Mouse (Mus musculus): ENCODE data around the gene Sytl1. TPM values are rescaled to one million over a fixed set of nuclear protein-coding genes. Genes with fewer than 3 reads are reported as not detected.

Sytl1 gene
- 1.5 and 2.8 TPM in 2 replicates for polyA plus RNA-seq (2014; fragmentation: Nextera tagmentation; extraction: Ambion mirVana)

GRCm38 (mm10) chr4:133262882-133263281 is at the start of gene Sytl1:
TSS of gene Sytl1 (minus strand) at chr4:133263113.
- Histone ChIP-seq H3K27ac (ENCODE audit: low read depth, low read length) (no peak within 1 kb of the TSS), H3K27me3 (ENCODE audit: control insufficient read depth, insufficient read depth, low read length) (no peaks in the 10 kb centered on the region; the same call in 1 of the 2 replicates), H3K9ac (ENCODE audit: low read length) (no peak within 1 kb of the TSS), H3K36me3 (ENCODE audit: control insufficient read depth, insufficient read depth, low read length) (peaks cover 9% of the 10 kb centered on the region; the same call in 1 of the 2 replicates), H3K4me1 (replicated peaks; ENCODE audit: control insufficient read depth, insufficient read depth, low read length) (no peaks in the 10 kb centered on the region), H3K4me3 (ENCODE audit: low read depth, low read length) (no peak within 1 kb of the TSS), H3K9me3 (ENCODE audit: control insufficient read depth, low read length) (no peaks in the 10 kb centered on the region; the same call in 1 of the 2 replicates), H3K4me2 (ENCODE audit: low read depth, low read length, severe bottlenecking) (no peak within 1 kb of the TSS)
- DNase-seq (ENCODE audit: low spot score) (no peak), ATAC-seq (replicated peaks; ENCODE audit: low FRiP score) (no peak)
- WGBS = 36% methylated on average over 7 of the region's 7 CpGs

- DNase-seq (ENCODE audit: low spot score) (peak; percentile 92), ATAC-seq (replicated peaks; ENCODE audit: low FRiP score) (no peak)
- Histone ChIP-seq H3K4me3 (ENCODE audit: low read depth, low read length) (no peak overlapping the region), H3K4me2 (ENCODE audit: low read depth, low read length, severe bottlenecking) (no peak overlapping the region), H3K27me3 (ENCODE audit: control insufficient read depth, insufficient read depth, low read length) (no peaks in the 10 kb centered on the region), H3K9ac (ENCODE audit: low read length) (no peak overlapping the region), H3K36me3 (ENCODE audit: control insufficient read depth, insufficient read depth, low read length) (no peaks in the 10 kb centered on the region; the same call in 1 of the 2 replicates), H3K27ac (ENCODE audit: low read depth, low read length) (no peak overlapping the region), H3K9me3 (ENCODE audit: control insufficient read depth, low read length) (no peaks in the 10 kb centered on the region), H3K4me1 (replicated peaks; ENCODE audit: control insufficient read depth, insufficient read depth, low read length) (no peaks in the 10 kb centered on the region)
- WGBS = under 1% methylated on average over 3 of the region's 3 CpGs
Observed at GRCm38 (mm10) chr4:133309948-133310347, 47.0 kb upstream of the Sytl1 start.

- ATAC-seq (replicated peaks; ENCODE audit: low FRiP score) (no peak), DNase-seq (ENCODE audit: low spot score) (peak; percentile 75)
- no peaks in the 10 kb centered on the region; the same call in 1 of the 2 replicates for H3K36me3 ChIP-seq (ENCODE audit: control insufficient read depth, insufficient read depth, low read length)
- H3K4me3 ChIP-seq (ENCODE audit: low read depth, low read length) = no peak overlapping the region
- WGBS = 41% methylated on average over 3 of the region's 3 CpGs
- no peak overlapping the region for H3K9ac ChIP-seq (ENCODE audit: low read length)
- no peak overlapping the region for H3K4me2 ChIP-seq (ENCODE audit: low read depth, low read length, severe bottlenecking)
- no peaks in the 10 kb centered on the region for H3K27me3 ChIP-seq (ENCODE audit: control insufficient read depth, insufficient read depth, low read length)
- no peaks in the 10 kb centered on the region for H3K9me3 ChIP-seq (ENCODE audit: control insufficient read depth, low read length)
- H3K27ac ChIP-seq (ENCODE audit: low read depth, low read length) = no peak overlapping the region
- no peaks in the 10 kb centered on the region for H3K4me1 ChIP-seq (replicated peaks; ENCODE audit: control insufficient read depth, insufficient read depth, low read length)
Observed at GRCm38 (mm10) chr4:133307331-133307730, 44.4 kb upstream of the Sytl1 start.

GRCm38 (mm10) chr4:133305825-133306224 is 42.9 kb upstream of the Sytl1 start:
- Histone ChIP-seq H3K4me2 (ENCODE audit: low read depth, low read length, severe bottlenecking) (no peak overlapping the region), H3K9me3 (ENCODE audit: control insufficient read depth, low read length) (no peaks in the 10 kb centered on the region), H3K27ac (ENCODE audit: low read depth, low read length) (no peak overlapping the region), H3K36me3 (ENCODE audit: control insufficient read depth, insufficient read depth, low read length) (no peaks in the 10 kb centered on the region; the same call in 1 of the 2 replicates), H3K4me1 (replicated peaks; ENCODE audit: control insufficient read depth, insufficient read depth, low read length) (no peaks in the 10 kb centered on the region), H3K27me3 (ENCODE audit: control insufficient read depth, insufficient read depth, low read length) (no peaks in the 10 kb centered on the region), H3K9ac (ENCODE audit: low read length) (no peak overlapping the region), H3K4me3 (ENCODE audit: low read depth, low read length) (no peak overlapping the region)
- ATAC-seq (replicated peaks; ENCODE audit: low FRiP score) = no peak
- no peak for DNase-seq (ENCODE audit: low spot score)
- WGBS = 93% methylated on average over 7 of the region's 7 CpGs

GRCm38 (mm10) chr4:133304770-133305169 is 41.9 kb upstream of the Sytl1 start:
- no peaks in the 10 kb centered on the region for H3K27me3 ChIP-seq (ENCODE audit: control insufficient read depth, insufficient read depth, low read length)
- 96% methylated on average over 7 of the region's 7 CpGs for WGBS
- H3K4me2 ChIP-seq (ENCODE audit: low read depth, low read length, severe bottlenecking) = no peak overlapping the region
- no peak overlapping the region for H3K4me3 ChIP-seq (ENCODE audit: low read depth, low read length)
- H3K4me1 ChIP-seq (replicated peaks; ENCODE audit: control insufficient read depth, insufficient read depth, low read length) = no peaks in the 10 kb centered on the region
- DNase-seq (ENCODE audit: low spot score) = no peak
- H3K9ac ChIP-seq (ENCODE audit: low read length) = no peak overlapping the region
- H3K9me3 ChIP-seq (ENCODE audit: control insufficient read depth, low read length) = no peaks in the 10 kb centered on the region
- H3K27ac ChIP-seq (ENCODE audit: low read depth, low read length) = no peak overlapping the region
- H3K36me3 ChIP-seq (ENCODE audit: control insufficient read depth, insufficient read depth, low read length) = no peaks in the 10 kb centered on the region; the same call in 1 of the 2 replicates
- ATAC-seq (replicated peaks; ENCODE audit: low FRiP score) = no peak

GRCm38 (mm10) chr4:133302668-133303067 is 39.8 kb upstream of the Sytl1 start:
- ATAC-seq (replicated peaks; ENCODE audit: low FRiP score) = no peak
- no peaks in the 10 kb centered on the region for H3K27me3 ChIP-seq (ENCODE audit: control insufficient read depth, insufficient read depth, low read length)
- 87% methylated on average over 5 of the region's 5 CpGs for WGBS
- no peak for DNase-seq (ENCODE audit: low spot score)
- no peaks in the 10 kb centered on the region; the same call in 1 of the 2 replicates for H3K36me3 ChIP-seq (ENCODE audit: control insufficient read depth, insufficient read depth, low read length)
- H3K4me2 ChIP-seq (ENCODE audit: low read depth, low read length, severe bottlenecking) = no peak overlapping the region
- H3K27ac ChIP-seq (ENCODE audit: low read depth, low read length) = no peak overlapping the region
- H3K4me1 ChIP-seq (replicated peaks; ENCODE audit: control insufficient read depth, insufficient read depth, low read length) = no peaks in the 10 kb centered on the region; the same call in 1 of the 2 replicates
- H3K9me3 ChIP-seq (ENCODE audit: control insufficient read depth, low read length) = no peaks in the 10 kb centered on the region
- no peak overlapping the region for H3K4me3 ChIP-seq (ENCODE audit: low read depth, low read length)
- no peak overlapping the region for H3K9ac ChIP-seq (ENCODE audit: low read length)

GRCm38 (mm10) chr4:133301802-133302201 is 38.9 kb upstream of the Sytl1 start:
- Histone ChIP-seq H3K9ac (ENCODE audit: low read length) (no peak overlapping the region), H3K4me2 (ENCODE audit: low read depth, low read length, severe bottlenecking) (no peak overlapping the region), H3K9me3 (ENCODE audit: control insufficient read depth, low read length) (no peaks in the 10 kb centered on the region), H3K27ac (ENCODE audit: low read depth, low read length) (no peak overlapping the region), H3K4me1 (replicated peaks; ENCODE audit: control insufficient read depth, insufficient read depth, low read length) (no peaks in the 10 kb centered on the region; the same call in 1 of the 2 replicates), H3K27me3 (ENCODE audit: control insufficient read depth, insufficient read depth, low read length) (no peaks in the 10 kb centered on the region), H3K4me3 (ENCODE audit: low read depth, low read length) (no peak overlapping the region), H3K36me3 (ENCODE audit: control insufficient read depth, insufficient read depth, low read length) (no peaks in the 10 kb centered on the region; the same call in 1 of the 2 replicates)
- peak; percentile 90 for DNase-seq (ENCODE audit: low spot score)
- WGBS = 24% methylated on average over 4 of the region's 4 CpGs
- ATAC-seq (replicated peaks; ENCODE audit: low FRiP score) = no peak

GRCm38 (mm10) chr4:133300421-133300820 is 37.5 kb upstream of the Sytl1 start:
- Histone ChIP-seq H3K9me3 (ENCODE audit: control insufficient read depth, low read length) (no peaks in the 10 kb centered on the region), H3K27ac (ENCODE audit: low read depth, low read length) (no peak overlapping the region), H3K4me3 (ENCODE audit: low read depth, low read length) (no peak overlapping the region), H3K9ac (ENCODE audit: low read length) (no peak overlapping the region), H3K36me3 (ENCODE audit: control insufficient read depth, insufficient read depth, low read length) (no peaks in the 10 kb centered on the region; the same call in 1 of the 2 replicates), H3K27me3 (ENCODE audit: control insufficient read depth, insufficient read depth, low read length) (no peaks in the 10 kb centered on the region), H3K4me2 (ENCODE audit: low read depth, low read length, severe bottlenecking) (no peak overlapping the region), H3K4me1 (replicated peaks; ENCODE audit: control insufficient read depth, insufficient read depth, low read length) (no peaks in the 10 kb centered on the region; the same call in 1 of the 2 replicates)
- 90% methylated on average over 11 of the region's 11 CpGs for WGBS
- DNase-seq (ENCODE audit: low spot score) (no peak), ATAC-seq (replicated peaks; ENCODE audit: low FRiP score) (no peak)

GRCm38 (mm10) chr4:133299701-133300100 is 36.8 kb upstream of the Sytl1 start:
- Histone ChIP-seq H3K9me3 (ENCODE audit: control insufficient read depth, low read length) (no peaks in the 10 kb centered on the region), H3K27me3 (ENCODE audit: control insufficient read depth, insufficient read depth, low read length) (no peaks in the 10 kb centered on the region), H3K27ac (ENCODE audit: low read depth, low read length) (no peak overlapping the region), H3K36me3 (ENCODE audit: control insufficient read depth, insufficient read depth, low read length) (no peaks in the 10 kb centered on the region; the same call in 1 of the 2 replicates), H3K4me3 (ENCODE audit: low read depth, low read length) (no peak overlapping the region), H3K9ac (ENCODE audit: low read length) (no peak overlapping the region), H3K4me2 (ENCODE audit: low read depth, low read length, severe bottlenecking) (no peak overlapping the region), H3K4me1 (replicated peaks; ENCODE audit: control insufficient read depth, insufficient read depth, low read length) (no peaks in the 10 kb centered on the region; the same call in 1 of the 2 replicates)
- ATAC-seq (replicated peaks; ENCODE audit: low FRiP score) (no peak), DNase-seq (ENCODE audit: low spot score) (no peak)
- whole genome bisulfite sequencing = 69% methylated on average over 5 of the region's 5 CpGs
